Mouse (Mus musculus) midbrain, embryonic 11.5 days (tissue): ENCODE results near the gene Herpud1. TPM values are rescaled to one million over a fixed set of nuclear protein-coding genes. Genes with fewer than 3 reads are reported as not detected.

Experiments
- ATAC-seq: fragments of 200-750 bp; cut with Nextera tagmentation; 2 replicates; pipeline ENCODE4 v1.8.0; 2017; ENCODE audit warnings: moderate TSS enrichment, moderate library complexity; ENCODE audit not compliant: low FRiP score
- DNase-seq: peaks from one replicate; pipeline ENCODE4 v3.0.0; 2015; ENCODE audit warnings: low spot score; ENCODE audit errors: missing footprints
- H3K27ac ChIP-seq: fragments of 300-500 bp; sonication (generic); 2 replicates; pipeline ENCODE4 v1.5.1; 2014; ENCODE audit warnings: low read depth, low read length
- H3K27me3 ChIP-seq: fragments of 300-500 bp; sonication (generic); 2 replicates; pipeline ENCODE4 v1.6.1; 2014; ENCODE audit warnings: mild to moderate bottlenecking, low read length, moderate library complexity, mixed read lengths; ENCODE audit not compliant: control insufficient read depth, insufficient read depth
- H3K36me3 ChIP-seq: fragments of 300-500 bp; sonication (generic); 2 replicates; pipeline ENCODE4 v1.6.1; 2014; ENCODE audit warnings: mild to moderate bottlenecking, low read length, moderate library complexity, mixed read lengths; ENCODE audit not compliant: control insufficient read depth, insufficient read depth
- H3K4me1 ChIP-seq: fragments of 300-500 bp; sonication (generic); 2 replicates; pipeline ENCODE4 v1.6.1; 2014; ENCODE audit warnings: low read length; ENCODE audit not compliant: control insufficient read depth, insufficient read depth
- H3K4me2 ChIP-seq: fragments of 300-500 bp; sonication (generic); 2 replicates; pipeline ENCODE4 v1.6.1; 2014; ENCODE audit warnings: mild to moderate bottlenecking, moderate library complexity
- H3K4me3 ChIP-seq: fragments of 300-500 bp; sonication (generic); 2 replicates; pipeline ENCODE4 v1.5.1; 2014; ENCODE audit warnings: low read depth, low read length
- H3K9ac ChIP-seq: fragments of 300-500 bp; sonication (generic); 2 replicates; pipeline ENCODE4 v1.6.1; 2014; ENCODE audit warnings: low read length
- H3K9me3 ChIP-seq: fragments of 300-500 bp; sonication (generic); 2 replicates; pipeline ENCODE4 v1.6.1; 2016; ENCODE audit warnings: low read length; ENCODE audit not compliant: control insufficient read depth
- WGBS: fragments of 180-500 bp; shearing (Covaris S2); extraction: QIAGEN DNeasy Blood & Tissue Kit; methylation state at CpG from one replicate; pipeline ENCODE4 v1.1.7; 2014; 5-methylcytosine and 5-hydroxymethylcytosine counted together
- polyA plus RNA-seq: library from polyadenylated mRNA; unstranded; fragments of >200 nt; fragmentation: Nextera tagmentation; extraction: Ambion mirVana; gene quantifications from 2 replicates; pipeline ENCODE4 v1.2.1, GENCODE M21; 2014

Gene Herpud1
- polyA plus RNA-seq, 1 experiment from 2014 or later: 56.8 TPM

DNA sequence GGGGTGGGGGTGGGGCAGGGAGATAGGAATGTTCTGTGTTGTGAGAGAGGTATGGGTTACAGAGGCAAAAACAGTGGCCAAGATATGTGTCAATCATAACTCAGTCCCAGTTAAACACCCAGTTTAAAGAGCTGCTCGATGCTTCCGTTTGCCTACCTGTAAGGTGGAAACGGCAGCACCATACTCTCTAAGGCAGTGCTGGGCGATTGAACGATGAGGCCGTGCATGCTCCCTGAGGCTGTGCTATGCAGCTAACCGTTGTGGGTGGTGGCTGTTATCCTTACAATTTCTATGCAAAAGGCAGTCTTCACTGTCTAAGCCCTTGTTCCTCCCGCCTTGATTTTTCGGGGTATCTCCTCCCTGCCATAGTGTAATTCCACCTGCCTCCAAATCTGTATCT is 6.6 kb upstream of the Herpud1 start:
- Histone ChIP-seq H3K27me3 (no peaks in the 10 kb centered on the region), H3K4me1 (no peaks in the 10 kb centered on the region), H3K4me2 (no peak overlapping the region), H3K36me3 (no peaks in the 10 kb centered on the region), H3K9ac (no peak overlapping the region), H3K27ac (no peak overlapping the region), H3K4me3 (no peak overlapping the region), H3K9me3 (no peaks in the 10 kb centered on the region)
- 89% methylated on average over 9 of the region's 9 CpGs for WGBS
- ATAC-seq: no peak
- no peak for DNase-seq

DNA sequence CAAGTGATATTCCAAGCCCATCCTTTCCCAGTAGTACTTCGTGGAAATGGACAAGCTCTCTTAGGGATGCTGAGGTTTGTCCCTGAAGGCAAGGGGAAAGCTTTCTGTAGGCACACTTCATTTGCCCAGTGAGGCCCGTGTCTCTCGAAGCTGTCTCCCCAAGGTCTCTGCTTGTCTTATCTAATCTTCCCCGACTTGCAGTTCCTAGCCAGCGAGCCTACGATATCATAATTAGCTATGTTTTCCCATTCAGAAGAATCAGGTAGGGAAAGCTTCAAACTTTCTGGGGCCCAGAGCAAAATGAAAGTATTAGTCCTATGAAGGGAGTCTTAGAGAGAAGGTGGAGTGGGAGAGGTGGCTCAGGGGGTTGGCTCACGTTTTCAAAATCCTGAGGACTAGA is 2.1 kb upstream of the Herpud1 start:
- no peaks in the 10 kb centered on the region for H3K27me3 ChIP-seq
- no peak overlapping the region for H3K9ac ChIP-seq
- H3K4me2 ChIP-seq: no peak overlapping the region
- H3K27ac ChIP-seq: no peak overlapping the region
- DNase-seq (no peak), ATAC-seq (no peak)
- no peaks in the 10 kb centered on the region for H3K36me3 ChIP-seq
- no peak overlapping the region for H3K4me3 ChIP-seq
- peaks cover 6% of the 10 kb centered on the region for H3K4me1 ChIP-seq
- 90% methylated on average over 7 of the region's 7 CpGs for WGBS
- no peaks in the 10 kb centered on the region for H3K9me3 ChIP-seq

DNA sequence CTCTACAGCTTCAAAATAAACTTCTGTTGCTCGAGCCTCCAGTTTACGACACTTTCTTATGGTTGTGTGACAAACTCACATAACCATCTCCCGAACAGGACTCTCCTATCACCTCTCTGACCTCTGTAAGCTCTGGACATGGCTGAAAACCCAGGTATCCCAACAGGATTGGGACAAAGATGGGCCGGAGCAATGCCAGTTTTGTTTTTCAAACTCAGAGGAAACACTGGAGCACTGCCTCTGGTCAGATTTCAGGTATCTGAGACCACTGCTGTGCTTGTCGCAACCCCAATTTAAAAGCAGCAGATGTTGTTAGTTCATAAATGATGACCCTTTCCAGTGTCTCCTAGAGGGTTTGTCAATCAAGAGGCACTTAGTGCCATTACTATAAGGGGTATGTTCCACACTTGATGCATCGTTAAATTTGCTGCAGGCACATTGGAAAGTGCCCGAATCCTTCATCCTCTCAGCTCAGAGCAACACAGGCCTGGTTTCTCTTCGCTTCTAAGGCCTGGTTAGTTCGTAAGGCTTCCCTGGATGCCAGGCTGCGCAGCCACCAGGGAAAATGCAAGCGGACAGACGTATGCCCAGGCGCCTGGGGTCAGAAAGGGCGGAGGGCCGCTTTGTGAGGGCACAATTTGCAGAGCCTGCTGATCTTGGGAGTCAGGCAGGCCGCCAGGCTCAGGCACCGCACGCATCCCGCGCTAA is 578 bp upstream of the Herpud1 start:
- Histone ChIP-seq H3K36me3 (peaks cover 8% of the 10 kb centered on the region; the same call in 1 of the 2 replicates), H3K9ac (peak overlapping the region; percentile 80), H3K4me1 (peaks cover 6% of the 10 kb centered on the region), H3K27me3 (no peaks in the 10 kb centered on the region), H3K9me3 (no peaks in the 10 kb centered on the region), H3K4me2 (peak overlapping the region; percentile 87), H3K4me3 (peak overlapping the region; percentile 86), H3K27ac (peak overlapping the region; percentile 57)
- ATAC-seq (no peak; the same call in 1 of the 2 replicates), DNase-seq (no peak)
- 30% methylated on average over 20 of the region's 20 CpGs for WGBS

DNA sequence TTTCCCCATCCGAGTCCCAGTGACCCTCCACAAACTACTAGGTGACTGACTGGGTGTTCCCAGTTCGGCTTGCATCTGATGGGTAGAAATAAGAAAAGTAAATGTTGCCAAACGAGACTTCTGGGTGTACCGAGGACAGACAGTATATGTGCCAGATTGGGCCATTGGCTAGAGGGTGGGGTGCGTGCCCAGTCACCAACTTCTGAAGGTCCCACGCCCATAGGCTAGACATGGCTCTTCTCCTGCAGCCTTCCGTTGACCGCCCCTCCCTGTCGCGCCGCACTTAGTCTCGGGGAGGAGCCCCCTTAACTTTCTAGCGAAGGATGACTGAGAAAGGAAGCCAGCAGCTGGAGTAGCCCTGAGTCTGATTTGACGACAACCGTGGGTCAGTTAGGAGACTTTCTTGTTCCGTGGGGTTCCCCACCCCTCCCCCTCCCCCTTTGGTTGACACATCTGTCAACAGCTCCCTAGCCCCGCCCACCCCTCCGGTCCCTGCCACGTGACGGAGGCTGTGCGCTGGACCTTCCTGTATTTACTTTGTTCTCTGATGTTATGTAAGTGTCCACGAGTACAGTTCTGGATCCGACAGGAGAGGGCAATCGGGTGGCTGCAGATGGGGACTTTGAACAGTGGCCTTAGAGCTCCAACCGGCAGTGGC is 918 bp downstream of the Herpud1 start:
- ATAC-seq (peak; percentile 57), DNase-seq (peak; percentile 97)
- Histone ChIP-seq H3K9me3 (no peaks in the 10 kb centered on the region), H3K36me3 (peaks cover 21% of the 10 kb centered on the region), H3K4me1 (peaks cover 6% of the 10 kb centered on the region), H3K4me2 (peak overlapping the region; percentile 87), H3K9ac (peak overlapping the region; percentile 80), H3K27ac (no peak overlapping the region), H3K27me3 (no peaks in the 10 kb centered on the region), H3K4me3 (peak overlapping the region; percentile 86)
- under 1% methylated on average over 25 of the region's 25 CpGs for WGBS

DNA sequence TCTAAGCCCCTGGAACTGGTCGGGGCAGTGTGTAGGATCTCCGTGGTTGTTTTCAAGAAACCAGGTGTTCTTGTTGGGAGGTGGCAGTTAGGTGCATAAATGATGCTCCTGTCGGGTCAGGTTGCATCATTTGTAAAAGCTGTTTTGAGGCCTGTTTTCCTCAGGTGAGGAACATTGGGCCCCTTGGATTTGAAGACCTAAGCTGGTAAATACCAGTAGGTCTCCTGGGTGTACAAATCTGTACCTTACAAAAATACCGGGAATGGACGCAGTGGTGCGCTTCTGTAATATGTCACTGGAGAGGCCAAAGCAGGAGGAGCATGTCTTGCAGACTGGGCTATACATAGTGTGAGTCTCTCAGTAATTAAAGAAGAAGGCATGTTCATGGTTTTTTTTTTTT is 1.5 kb downstream of the Herpud1 start:
- no peaks in the 10 kb centered on the region for H3K27me3 ChIP-seq
- ATAC-seq (no peak), DNase-seq (peak; percentile 83)
- H3K9me3 ChIP-seq: no peaks in the 10 kb centered on the region
- H3K9ac ChIP-seq: peak overlapping the region; percentile 80
- 36% methylated on average over 6 of the region's 6 CpGs for WGBS
- H3K36me3 ChIP-seq: peaks cover 23% of the 10 kb centered on the region
- peak overlapping the region; percentile 87 for H3K4me2 ChIP-seq
- no peak overlapping the region for H3K27ac ChIP-seq
- H3K4me3 ChIP-seq: peak overlapping the region; percentile 86
- peaks cover 6% of the 10 kb centered on the region for H3K4me1 ChIP-seq

DNA sequence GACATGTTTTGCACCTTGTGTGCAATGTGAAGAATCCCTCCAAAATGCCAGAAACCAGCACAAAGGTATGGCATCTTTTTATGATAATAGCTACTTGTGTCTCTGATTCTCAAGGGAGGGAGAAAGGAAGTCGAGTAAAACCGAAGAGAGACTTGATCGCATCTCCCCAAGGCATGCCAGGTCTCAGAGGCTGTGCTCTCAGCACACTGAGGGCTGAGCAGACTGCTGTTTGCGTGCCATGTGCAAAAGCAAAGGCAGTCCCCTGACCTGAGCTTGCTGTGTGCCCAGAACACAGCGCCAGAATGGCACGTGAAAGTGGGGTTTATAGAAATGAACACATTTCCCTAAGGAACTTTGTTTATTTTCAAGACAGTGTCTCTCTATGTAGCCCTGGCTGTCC is 3.3 kb downstream of the Herpud1 start:
- Histone ChIP-seq H3K4me1 (peaks cover 6% of the 10 kb centered on the region), H3K4me2 (no peak overlapping the region), H3K9me3 (no peaks in the 10 kb centered on the region), H3K27me3 (no peaks in the 10 kb centered on the region), H3K9ac (no peak overlapping the region), H3K36me3 (peaks cover 26% of the 10 kb centered on the region), H3K27ac (no peak overlapping the region), H3K4me3 (no peak overlapping the region)
- ATAC-seq: no peak
- WGBS: 95% methylated on average over 6 of the region's 6 CpGs
- no peak for DNase-seq

DNA sequence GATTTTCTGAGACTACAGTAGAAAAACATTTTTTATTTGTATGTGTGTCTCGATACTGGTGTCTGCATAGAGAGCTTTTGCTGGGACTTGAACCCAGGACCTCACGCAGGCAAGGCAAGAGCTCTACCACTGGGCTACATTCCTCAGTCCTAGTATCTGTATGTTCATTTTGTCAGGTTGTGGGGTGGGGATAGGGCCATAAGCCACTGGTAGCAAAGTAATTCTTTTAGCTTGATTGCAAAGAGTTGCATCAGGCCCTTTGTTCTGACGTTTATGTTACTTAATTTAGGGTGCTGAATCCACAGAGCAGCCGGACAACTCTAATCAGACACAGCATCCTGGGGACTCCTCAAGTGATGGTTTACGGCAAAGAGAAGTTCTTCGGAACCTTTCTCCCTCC is 4.2 kb downstream of the Herpud1 start:
- Histone ChIP-seq H3K9ac (no peak overlapping the region), H3K27ac (no peak overlapping the region), H3K36me3 (peaks cover 32% of the 10 kb centered on the region), H3K4me3 (no peak overlapping the region), H3K4me1 (peaks cover 6% of the 10 kb centered on the region), H3K9me3 (no peaks in the 10 kb centered on the region), H3K27me3 (no peaks in the 10 kb centered on the region), H3K4me2 (no peak overlapping the region)
- 96% methylated on average over 6 of the region's 6 CpGs for WGBS
- ATAC-seq (no peak), DNase-seq (no peak)

DNA sequence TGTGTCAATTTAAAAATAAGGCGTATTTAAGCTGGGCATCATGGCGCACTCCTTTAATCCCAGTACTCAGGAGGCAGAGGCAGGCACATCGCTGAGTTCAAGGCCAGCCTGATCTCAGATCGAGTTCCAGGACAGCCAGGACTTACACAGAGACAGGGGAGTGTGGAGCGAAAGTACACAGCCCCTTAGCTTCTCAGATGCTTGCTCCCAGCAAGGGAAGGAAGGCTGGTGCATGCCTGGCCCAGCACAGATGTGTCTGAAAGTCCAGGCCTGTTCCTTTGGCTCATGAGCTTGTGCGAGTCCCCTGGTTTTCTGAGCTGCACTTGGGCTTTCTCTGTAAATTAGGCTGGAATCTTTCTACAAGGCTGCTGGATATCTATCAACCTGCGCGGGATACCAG is 4.7 kb downstream of the Herpud1 start:
- WGBS: 94% methylated on average over 8 of the region's 8 CpGs
- H3K9ac ChIP-seq: no peak overlapping the region
- peaks cover 6% of the 10 kb centered on the region for H3K4me1 ChIP-seq
- peaks cover 34% of the 10 kb centered on the region for H3K36me3 ChIP-seq
- H3K27me3 ChIP-seq: no peaks in the 10 kb centered on the region
- no peaks in the 10 kb centered on the region for H3K9me3 ChIP-seq
- ATAC-seq (no peak), DNase-seq (no peak)
- no peak overlapping the region for H3K27ac ChIP-seq
- H3K4me3 ChIP-seq: no peak overlapping the region
- H3K4me2 ChIP-seq: no peak overlapping the region

DNA sequence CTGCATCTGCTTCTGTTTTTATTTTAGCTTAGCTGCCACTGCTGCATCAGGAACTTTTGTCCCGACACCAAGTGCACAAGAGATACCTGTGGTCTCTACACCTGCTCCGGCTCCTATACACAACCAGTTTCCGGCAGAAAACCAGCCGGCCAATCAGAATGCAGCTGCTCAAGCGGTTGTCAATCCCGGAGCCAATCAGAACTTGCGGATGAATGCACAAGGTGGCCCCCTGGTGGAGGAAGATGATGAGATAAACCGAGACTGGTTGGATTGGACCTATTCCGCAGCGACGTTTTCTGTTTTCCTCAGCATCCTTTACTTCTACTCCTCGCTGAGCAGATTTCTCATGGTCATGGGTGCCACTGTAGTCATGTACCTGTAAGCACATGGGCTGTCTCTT is 5.9 kb downstream of the Herpud1 start:
- H3K9me3 ChIP-seq: no peaks in the 10 kb centered on the region
- WGBS: 76% methylated on average over 12 of the region's 12 CpGs
- no peak overlapping the region for H3K27ac ChIP-seq
- no peak overlapping the region for H3K4me3 ChIP-seq
- peaks cover 6% of the 10 kb centered on the region for H3K4me1 ChIP-seq
- no peak overlapping the region for H3K4me2 ChIP-seq
- no peaks in the 10 kb centered on the region for H3K27me3 ChIP-seq
- H3K36me3 ChIP-seq: peaks cover 35% of the 10 kb centered on the region
- no peak for DNase-seq
- H3K9ac ChIP-seq: no peak overlapping the region
- ATAC-seq: no peak
